Mouse (Mus musculus) small intestine, adult 2 months (tissue): Measurements from ENCODE around the gene Gm45713.

Experiments
- CTCF ChIP-seq: fragments of 200-500 bp; IDR thresholded peaks from 2 replicates; pipeline ENCODE4 v1.5.1; 2012; ENCODE audit warnings: low read depth, mild to moderate bottlenecking, control low read depth, inconsistent platforms, low read length, moderate library complexity, mixed read lengths; ENCODE audit not compliant: insufficient replicate concordance, insufficient read length; ENCODE audit errors: extremely low read depth
- POLR2A ChIP-seq: fragments of 200-500 bp; IDR thresholded peaks from 2 replicates; pipeline ENCODE4 v1.6.1; 2012; ENCODE audit warnings: low read depth, mild to moderate bottlenecking, control low read depth, inconsistent platforms, low read length, moderate library complexity

GRCm38 (mm10) chr7:45174567-45175280 lies 38.7 kb upstream of the Gm45713 start:
- TF ChIP-seq CTCF (no peak), POLR2A (no peak)
